Mouse (Mus musculus) cerebellum, postnatal 36 days (tissue): Measurements from ENCODE around the gene Enpp3.

Source experiments
- DNase-seq, 2 experiments: peaks; one replicate each; pipeline ENCODE4 v3.0.0; 2021 to 2022; ENCODE audit warnings: mixed read lengths in 2 of 2

The Enpp3 gene

DNA sequence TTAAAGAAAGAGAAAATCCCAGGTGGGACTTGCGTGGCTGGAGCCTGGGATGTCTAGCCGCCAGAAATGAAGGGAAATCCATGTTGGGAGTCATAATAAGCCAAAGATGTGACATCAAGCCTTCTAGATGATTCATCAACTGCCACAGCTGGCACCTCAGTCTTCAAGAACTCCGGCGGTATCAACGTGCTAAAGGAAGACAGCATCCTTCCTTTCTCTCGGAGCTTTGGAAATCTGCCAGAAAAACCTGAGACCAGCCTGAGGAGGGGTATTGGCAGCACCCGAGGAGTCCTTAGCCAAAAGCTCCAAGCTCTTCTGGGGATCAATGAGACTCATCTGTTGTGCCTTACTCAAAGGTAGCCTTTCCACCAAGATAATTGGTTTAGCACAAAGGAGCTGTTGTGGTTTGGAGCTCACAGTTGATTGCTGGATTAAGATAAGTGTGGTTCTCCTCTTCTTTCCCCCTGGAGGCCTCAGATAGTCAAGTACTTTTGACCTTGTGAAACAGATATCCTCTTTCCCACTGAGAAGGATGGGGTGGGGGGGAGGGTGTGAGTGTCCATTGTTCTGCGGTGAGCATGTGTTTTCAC is 84.2 kb downstream of the Enpp3 start:
- DNase-seq: no peak

DNA sequence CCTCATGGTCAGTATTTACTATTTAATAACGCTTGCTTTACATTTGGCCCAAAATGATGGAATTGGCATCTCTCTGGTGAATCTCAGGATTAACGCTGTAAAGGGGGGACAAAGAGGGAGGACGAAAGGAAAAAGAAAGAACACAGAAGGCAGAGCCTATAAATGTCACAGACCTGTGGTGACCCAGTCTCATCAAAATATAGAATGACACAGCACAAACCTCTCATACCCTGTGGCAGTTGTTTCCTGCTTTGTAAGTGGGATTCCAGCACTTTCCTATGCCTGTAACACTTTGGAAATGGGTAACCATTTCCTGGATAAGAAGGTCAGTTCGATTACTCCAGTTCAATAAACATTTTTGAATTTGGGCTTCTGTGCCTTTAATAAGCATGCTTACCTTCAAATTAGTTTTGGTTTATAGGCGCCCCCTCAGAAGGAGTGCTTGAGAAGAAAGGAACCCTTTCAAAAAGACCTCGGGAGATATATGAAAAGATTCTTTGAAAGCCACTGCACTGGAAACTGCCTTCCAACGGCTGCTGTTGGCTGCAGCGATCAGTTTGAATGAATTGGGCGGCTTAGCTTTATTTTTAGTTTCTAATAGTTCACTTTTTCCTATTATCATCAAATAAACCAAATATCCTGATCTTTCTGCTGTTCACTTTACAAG is 87.6 kb downstream of the Enpp3 start:
- no peak for DNase-seq

GRCm38 (mm10) chr10:24754251-24754835 is 88.3 kb downstream of the Enpp3 start:
- no peak for DNase-seq

DNA sequence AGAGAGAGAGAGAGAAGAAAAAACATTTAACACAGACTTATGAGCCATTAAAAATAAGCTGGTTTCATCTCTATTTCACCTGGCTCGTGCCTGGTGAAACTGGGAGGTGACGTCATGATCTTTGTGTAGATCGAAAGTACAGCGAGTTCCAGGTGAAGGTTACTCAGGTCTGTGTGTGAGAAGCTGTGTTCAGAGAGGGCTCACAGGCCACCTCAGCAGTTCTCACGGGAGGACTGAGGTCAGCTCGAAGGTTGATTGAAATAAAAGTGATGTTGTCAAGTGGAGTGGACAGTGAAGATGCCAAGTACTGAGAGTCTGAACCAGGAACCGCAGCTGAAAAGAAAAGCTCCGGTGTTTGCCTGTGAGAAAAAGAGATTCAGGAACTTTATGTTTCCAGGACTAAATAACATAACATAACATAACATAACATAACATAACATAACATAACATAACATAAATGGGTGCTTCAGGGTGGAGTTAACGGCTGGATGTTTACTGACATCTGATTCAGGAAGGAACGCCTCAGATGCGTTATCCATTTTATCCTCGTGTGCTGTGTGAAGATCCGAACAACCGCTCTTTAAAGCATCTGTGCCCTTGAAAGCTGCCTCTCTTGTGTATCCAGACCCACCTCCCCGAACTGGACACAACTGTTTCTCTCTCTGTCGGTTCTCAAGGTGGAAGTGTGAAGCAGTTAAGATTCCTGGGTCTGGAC is 88.9 kb downstream of the Enpp3 start:
- DNase-seq: no peak

- no peak for DNase-seq
Observed at GRCm38 (mm10) chr10:24742950-24743487, 99.6 kb downstream of the Enpp3 start.

- no peak for DNase-seq
Observed at GRCm38 (mm10) chr10:24741229-24742198, 101.1 kb downstream of the Enpp3 start.

- DNase-seq: no peak
Observed at GRCm38 (mm10) chr10:24739171-24739570, 103.5 kb downstream of the Enpp3 start.

- peak; percentile 8 to 21 for DNase-seq
Observed at GRCm38 (mm10) chr10:24738456-24738855, 104.2 kb downstream of the Enpp3 start.

DNA sequence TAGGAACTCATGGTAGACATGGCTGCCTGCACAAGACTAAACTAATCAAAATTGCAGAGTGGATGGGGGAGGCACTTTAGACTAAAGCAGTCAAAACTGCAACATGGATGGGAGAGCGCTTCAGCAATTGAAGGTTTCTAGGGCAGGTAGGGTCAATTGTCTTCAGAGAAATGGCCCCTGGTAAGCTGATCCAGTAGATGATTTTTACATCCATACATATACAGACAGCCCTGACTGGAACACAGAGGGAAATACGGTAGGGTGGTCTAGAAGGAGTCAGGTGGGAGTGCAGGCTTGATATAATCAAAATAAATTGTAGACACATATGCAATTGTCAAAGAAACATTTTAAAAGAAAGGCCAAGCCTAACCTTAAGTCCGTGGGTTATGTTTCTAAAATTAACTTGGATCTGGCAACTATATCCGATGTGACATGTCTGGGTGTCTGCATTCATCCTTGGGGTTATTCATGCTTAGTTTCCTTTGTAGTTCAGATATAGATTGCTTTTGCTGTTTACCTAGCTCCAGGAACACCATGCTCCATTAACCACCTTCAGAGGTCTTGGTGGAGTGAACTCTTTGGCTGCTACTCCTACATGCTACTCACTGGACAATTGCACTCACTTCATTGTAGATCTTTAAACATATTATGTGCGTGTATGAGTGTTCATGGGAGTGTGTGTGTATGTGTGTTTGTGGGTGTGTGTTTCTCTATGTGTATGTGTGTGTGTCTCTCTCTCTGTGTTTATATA is 107.4 kb downstream of the Enpp3 start:
- DNase-seq: no peak

GRCm38 (mm10) chr10:24727478-24727877 is 115.1 kb downstream of the Enpp3 start:
- DNase-seq: no peak

GRCm38 (mm10) chr10:24725197-24725596 is 117.4 kb downstream of the Enpp3 start:
- no peak for DNase-seq
